Mouse (Mus musculus) forebrain, embryonic 11.5 days (tissue): ENCODE measurements around the gene Gosr2. TPM values are rescaled to one million over a fixed set of nuclear protein-coding genes. Genes with fewer than 3 reads are reported as not detected.

Experiments
- ATAC-seq: fragments of 200-750 bp; cut with Nextera tagmentation; replicated peaks from 2 replicates; pipeline ENCODE4 v1.8.0; 2017; ENCODE audit warnings: moderate TSS enrichment; ENCODE audit not compliant: low FRiP score
- DNase-seq: peaks from one replicate; pipeline ENCODE4 v3.0.0-alpha.2; 2017; ENCODE audit warnings: low spot score
- H3K27ac ChIP-seq: fragments of 300-500 bp; sonication (generic); 2 replicates; pipeline ENCODE4 v1.5.1; 2014; ENCODE audit warnings: low read depth, low read length
- H3K27me3 ChIP-seq: fragments of 300-500 bp; sonication (generic); 2 replicates; pipeline ENCODE4 v1.6.1; 2014; ENCODE audit warnings: mild to moderate bottlenecking, low read length, mixed read lengths; ENCODE audit not compliant: control insufficient read depth, insufficient read depth
- H3K36me3 ChIP-seq: fragments of 300-500 bp; sonication (generic); 2 replicates; pipeline ENCODE4 v1.6.1; 2014; ENCODE audit warnings: mild to moderate bottlenecking, low read length, moderate library complexity, mixed read lengths; ENCODE audit not compliant: control insufficient read depth, insufficient read depth
- H3K4me1 ChIP-seq: fragments of 300-500 bp; sonication (generic); replicated peaks from 2 replicates; pipeline ENCODE4 v1.6.1; 2014; ENCODE audit warnings: low read length, mixed read lengths; ENCODE audit not compliant: control insufficient read depth, insufficient read depth
- H3K4me2 ChIP-seq: fragments of 300-500 bp; sonication (generic); 2 replicates; pipeline ENCODE4 v1.6.1; 2014; ENCODE audit warnings: low read depth, mild to moderate bottlenecking, low read length, moderate library complexity, mixed read lengths; ENCODE audit not compliant: severe bottlenecking
- H3K4me3 ChIP-seq: fragments of 300-500 bp; sonication (generic); 2 replicates; pipeline ENCODE4 v1.5.1; 2014; ENCODE audit warnings: low read depth, low read length
- H3K9ac ChIP-seq: fragments of 300-500 bp; sonication (generic); 2 replicates; pipeline ENCODE4 v1.6.1; 2014; ENCODE audit warnings: low read length
- H3K9me3 ChIP-seq: fragments of 300-500 bp; sonication (generic); 2 replicates; pipeline ENCODE4 v1.6.1; 2016; ENCODE audit warnings: low read length, mixed read lengths; ENCODE audit not compliant: control insufficient read depth
- WGBS: fragments of 180-500 bp; shearing (Covaris S2); extraction: QIAGEN DNeasy Blood & Tissue Kit; methylation state at CpG from one replicate; pipeline ENCODE4 v1.1.7; 2014; 5-methylcytosine and 5-hydroxymethylcytosine counted together
- polyA plus RNA-seq: library from polyadenylated mRNA; unstranded; fragments of >200 nt; fragmentation: Nextera tagmentation; extraction: Ambion mirVana; gene quantifications from 2 replicates; pipeline ENCODE4 v1.2.1, GENCODE M21; 2014

The Gosr2 gene
- polyA plus RNA-seq, 1 experiment from 2014 or later: 86.7 TPM

GRCm38 (mm10) chr11:103662546-103662945, 35.2 kb downstream of the Gosr2 start:
- H3K4me2 ChIP-seq: no peak overlapping the region
- H3K27ac ChIP-seq: no peak overlapping the region
- no peak overlapping the region for H3K4me3 ChIP-seq
- H3K27me3 ChIP-seq: no peaks in the 10 kb centered on the region; the same call in 1 of the 2 replicates
- H3K9ac ChIP-seq: no peak overlapping the region
- DNase-seq (no peak), ATAC-seq (no peak)
- no peaks in the 10 kb centered on the region for H3K36me3 ChIP-seq
- no peaks in the 10 kb centered on the region for H3K9me3 ChIP-seq
- WGBS: 90% methylated on average over 5 of the region's 5 CpGs
- peaks cover 4% of the 10 kb centered on the region for H3K4me1 ChIP-seq

- WGBS: 69% methylated on average over 4 of the region's 4 CpGs
- ATAC-seq: no peak
- H3K27me3 ChIP-seq: no peaks in the 10 kb centered on the region; the same call in 1 of the 2 replicates
Measured at GRCm38 (mm10) chr11:103661863-103662262, 35.8 kb downstream of the Gosr2 start.

GRCm38 (mm10) chr11:103658189-103658588, 39.5 kb downstream of the Gosr2 start:
- no peak overlapping the region for H3K9ac ChIP-seq
- H3K27me3 ChIP-seq: peaks cover 8% of the 10 kb centered on the region
- ATAC-seq: no peak
- WGBS: 87% methylated on average over 7 of the region's 7 CpGs
- H3K4me3 ChIP-seq: no peak overlapping the region
- no peaks in the 10 kb centered on the region for H3K9me3 ChIP-seq
- no peak overlapping the region for H3K4me2 ChIP-seq
- no peak overlapping the region for H3K27ac ChIP-seq
- no peaks in the 10 kb centered on the region for H3K4me1 ChIP-seq
- H3K36me3 ChIP-seq: no peaks in the 10 kb centered on the region
- no peak for DNase-seq

More at GRCm38 (mm10) chr11:103661863-103662262, 35.8 kb downstream of the Gosr2 start:
- H3K36me3 ChIP-seq: no peaks in the 10 kb centered on the region
- no peak overlapping the region for H3K4me3 ChIP-seq
- H3K9me3 ChIP-seq: no peaks in the 10 kb centered on the region
- no peak overlapping the region for H3K9ac ChIP-seq
- peaks cover 4% of the 10 kb centered on the region for H3K4me1 ChIP-seq
- DNase-seq: no peak
- no peak overlapping the region for H3K27ac ChIP-seq
- H3K4me2 ChIP-seq: no peak overlapping the region

GRCm38 (mm10) chr11:103656520-103656919, 41.2 kb downstream of the Gosr2 start:
- no peak overlapping the region for H3K9ac ChIP-seq
- H3K4me2 ChIP-seq: no peak overlapping the region
- H3K4me3 ChIP-seq: no peak overlapping the region
- H3K27me3 ChIP-seq: peaks cover 22% of the 10 kb centered on the region
- peak; percentile 79 for DNase-seq
- no peaks in the 10 kb centered on the region for H3K9me3 ChIP-seq
- 7% methylated on average over 3 of the region's 3 CpGs for WGBS
- no peak for ATAC-seq
- H3K27ac ChIP-seq: no peak overlapping the region
- H3K36me3 ChIP-seq: no peaks in the 10 kb centered on the region
- H3K4me1 ChIP-seq: no peaks in the 10 kb centered on the region

- 79% methylated on average over 10 of the region's 10 CpGs for WGBS
- Histone ChIP-seq H3K4me1 (peaks cover 8% of the 10 kb centered on the region; the same call in 1 of the 2 replicates), H3K9me3 (no peaks in the 10 kb centered on the region), H3K27me3 (peaks cover 52% of the 10 kb centered on the region), H3K36me3 (no peaks in the 10 kb centered on the region), H3K4me3 (no peak overlapping the region), H3K4me2 (no peak overlapping the region), H3K27ac (no peak overlapping the region), H3K9ac (no peak overlapping the region)
- no peak for DNase-seq
- ATAC-seq: no peak
Measured at GRCm38 (mm10) chr11:103653359-103653965, 44.2 kb downstream of the Gosr2 start.

- WGBS: 79% methylated on average over 6 of the region's 6 CpGs
- Histone ChIP-seq H3K9me3 (no peaks in the 10 kb centered on the region), H3K4me3 (no peak overlapping the region), H3K9ac (no peak overlapping the region), H3K4me1 (peaks cover 8% of the 10 kb centered on the region; the same call in 1 of the 2 replicates), H3K36me3 (no peaks in the 10 kb centered on the region), H3K27me3 (peaks cover 66% of the 10 kb centered on the region), H3K27ac (no peak overlapping the region), H3K4me2 (no peak overlapping the region)
- DNase-seq: no peak
- no peak for ATAC-seq
Measured at GRCm38 (mm10) chr11:103651426-103651825, 46.3 kb downstream of the Gosr2 start.

- no peak for ATAC-seq
- DNase-seq: peak; percentile 66
- peak overlapping the region; percentile 43 for H3K4me2 ChIP-seq
- no peaks in the 10 kb centered on the region for H3K9me3 ChIP-seq
- WGBS: 3% methylated on average over 37 of the region's 37 CpGs
- H3K4me3 ChIP-seq: peak overlapping the region; percentile 19
- peaks cover 8% of the 10 kb centered on the region; the same call in 1 of the 2 replicates for H3K4me1 ChIP-seq
- peaks cover 66% of the 10 kb centered on the region for H3K27me3 ChIP-seq
- H3K27ac ChIP-seq: no peak overlapping the region
- H3K36me3 ChIP-seq: no peaks in the 10 kb centered on the region
- no peak overlapping the region for H3K9ac ChIP-seq
Measured at GRCm38 (mm10) chr11:103649983-103650493, 47.7 kb downstream of the Gosr2 start.

- WGBS: 2% methylated on average over 70 of the region's 71 CpGs
- H3K4me3 ChIP-seq: peak within 1 kb of the TSS; percentile 19
- peak; percentile 60 for DNase-seq
Measured at GRCm38 (mm10) chr11:103649301-103649982, 48.3 kb downstream of the Gosr2 start, which contains the start of gene Rprml. TSS of gene Rprml (plus strand) at chr11:103649570.

More at GRCm38 (mm10) chr11:103649301-103649982, 48.3 kb downstream of the Gosr2 start, which contains the start of gene Rprml:
- peak within 1 kb of the TSS; percentile 43 for H3K4me2 ChIP-seq
- no peak for ATAC-seq
- no peaks in the 10 kb centered on the region for H3K9me3 ChIP-seq
- peaks cover 62% of the 10 kb centered on the region for H3K27me3 ChIP-seq
- no peak within 1 kb of the TSS for H3K9ac ChIP-seq
- H3K36me3 ChIP-seq: no peaks in the 10 kb centered on the region
- H3K4me1 ChIP-seq: peaks cover 8% of the 10 kb centered on the region; the same call in 1 of the 2 replicates
- no peak within 1 kb of the TSS for H3K27ac ChIP-seq
